Mouse (Mus musculus): ENCODE results near the gene Dok5. TPM values are rescaled to one million over a fixed set of nuclear protein-coding genes. Genes with fewer than 3 reads are reported as not detected.

Dok5 gene
- polyA plus RNA-seq, 2 experiments, result 10.8 to 11.9 TPM

- no peak overlapping the region for H3K27ac ChIP-seq (replicated peaks; ENCODE audit: low read depth, low read length)
- H3K27me3 ChIP-seq (ENCODE audit: control insufficient read depth, insufficient read depth, low read length), result no peaks in the 10 kb centered on the region
- H3K36me3 ChIP-seq (ENCODE audit: control insufficient read depth, insufficient read depth, low read length), result no peaks in the 10 kb centered on the region
- no peaks in the 10 kb centered on the region for H3K9me3 ChIP-seq (ENCODE audit: control insufficient read depth, low read length)
- H3K4me3 ChIP-seq (replicated peaks; ENCODE audit: low read length), result no peak overlapping the region
- no peak overlapping the region for H3K9ac ChIP-seq (ENCODE audit: low read depth, low read length, severe bottlenecking)
- no peak for ATAC-seq (ENCODE audit: low FRiP score, low read depth)
- WGBS, result 56% methylated on average over 7 of the region's 7 CpGs
- no peak overlapping the region for H3K4me2 ChIP-seq (replicated peaks; ENCODE audit: low read depth, low read length, severe bottlenecking)
- no peak for TF ChIP-seq POLR2A (IDR thresholded peaks at IDR 0.05; ENCODE audit: borderline replicate concordance, extremely low read depth, insufficient read depth, insufficient read length)
- DNase-seq (ENCODE audit: low spot score), result no peak
- H3K4me1 ChIP-seq (ENCODE audit: control insufficient read depth, insufficient read depth, low read length), result no peaks in the 10 kb centered on the region
These were observed 97.2 kb downstream of the Dok5 start for GRCm38 (mm10) chr2:170828757-170829156.

GRCm38 (mm10) chr2:170829191-170829611, 97.6 kb downstream of the Dok5 start:
- H3K27me3 ChIP-seq (ENCODE audit: control insufficient read depth, insufficient read depth, low read length), result no peaks in the 10 kb centered on the region
- H3K9ac ChIP-seq (ENCODE audit: low read depth, low read length, severe bottlenecking), result no peak overlapping the region
- no peak overlapping the region for H3K27ac ChIP-seq (replicated peaks; ENCODE audit: low read depth, low read length)
- no peak overlapping the region for H3K4me2 ChIP-seq (replicated peaks; ENCODE audit: low read depth, low read length, severe bottlenecking)
- no peaks in the 10 kb centered on the region for H3K36me3 ChIP-seq (ENCODE audit: control insufficient read depth, insufficient read depth, low read length)
- no peaks in the 10 kb centered on the region for H3K9me3 ChIP-seq (ENCODE audit: control insufficient read depth, low read length)
- WGBS, result 81% methylated on average over 6 of the region's 6 CpGs
- no peak for TF ChIP-seq POLR2A (IDR thresholded peaks at IDR 0.05; ENCODE audit: borderline replicate concordance, extremely low read depth, insufficient read depth, insufficient read length)
- ATAC-seq (ENCODE audit: low FRiP score, low read depth) (no peak), DNase-seq (ENCODE audit: low spot score) (no peak)
- H3K4me3 ChIP-seq (replicated peaks; ENCODE audit: low read length), result no peak overlapping the region
- H3K4me1 ChIP-seq (ENCODE audit: control insufficient read depth, insufficient read depth, low read length), result no peaks in the 10 kb centered on the region

- no peak for DNase-seq (ENCODE audit: low spot score)
- no peaks in the 10 kb centered on the region for H3K9me3 ChIP-seq (ENCODE audit: control insufficient read depth, low read length)
- no peak overlapping the region for H3K4me3 ChIP-seq (replicated peaks; ENCODE audit: low read length)
- H3K4me1 ChIP-seq (ENCODE audit: control insufficient read depth, insufficient read depth, low read length), result no peaks in the 10 kb centered on the region
- H3K36me3 ChIP-seq (ENCODE audit: control insufficient read depth, insufficient read depth, low read length), result no peaks in the 10 kb centered on the region
- 89% methylated on average over 14 of the region's 14 CpGs for WGBS
- no peak overlapping the region for H3K4me2 ChIP-seq (replicated peaks; ENCODE audit: low read depth, low read length, severe bottlenecking)
- H3K9ac ChIP-seq (ENCODE audit: low read depth, low read length, severe bottlenecking), result no peak overlapping the region
- no peaks in the 10 kb centered on the region for H3K27me3 ChIP-seq (ENCODE audit: control insufficient read depth, insufficient read depth, low read length)
- no peak for TF ChIP-seq POLR2A (IDR thresholded peaks at IDR 0.05; ENCODE audit: borderline replicate concordance, extremely low read depth, insufficient read depth, insufficient read length)
- H3K27ac ChIP-seq (replicated peaks; ENCODE audit: low read depth, low read length), result no peak overlapping the region
- no peak for ATAC-seq (ENCODE audit: low FRiP score, low read depth)
These were observed 98.4 kb downstream of the Dok5 start for GRCm38 (mm10) chr2:170829988-170830387.

- Histone ChIP-seq H3K4me1 (ENCODE audit: control insufficient read depth, insufficient read depth, low read length) (no peaks in the 10 kb centered on the region), H3K27me3 (ENCODE audit: control insufficient read depth, insufficient read depth, low read length) (no peaks in the 10 kb centered on the region), H3K4me2 (replicated peaks; ENCODE audit: low read depth, low read length, severe bottlenecking) (no peak overlapping the region), H3K27ac (replicated peaks; ENCODE audit: low read depth, low read length) (no peak overlapping the region), H3K9ac (ENCODE audit: low read depth, low read length, severe bottlenecking) (no peak overlapping the region), H3K36me3 (ENCODE audit: control insufficient read depth, insufficient read depth, low read length) (no peaks in the 10 kb centered on the region), H3K9me3 (ENCODE audit: control insufficient read depth, low read length) (no peaks in the 10 kb centered on the region), H3K4me3 (replicated peaks; ENCODE audit: low read length) (no peak overlapping the region)
- DNase-seq (ENCODE audit: low spot score) (no peak), ATAC-seq (ENCODE audit: low FRiP score, low read depth) (no peak)
- 67% methylated on average over 10 of the region's 10 CpGs for WGBS
- TF ChIP-seq POLR2A (IDR thresholded peaks at IDR 0.05; ENCODE audit: borderline replicate concordance, extremely low read depth, insufficient read depth, insufficient read length), result no peak
These were observed 105.3 kb downstream of the Dok5 start for GRCm38 (mm10) chr2:170836862-170837261.

GRCm38 (mm10) chr2:170837363-170837762, 105.8 kb downstream of the Dok5 start:
- DNase-seq (ENCODE audit: low spot score) (no peak), ATAC-seq (ENCODE audit: low FRiP score, low read depth) (no peak)
- Histone ChIP-seq H3K9ac (ENCODE audit: low read depth, low read length, severe bottlenecking) (no peak overlapping the region), H3K4me3 (replicated peaks; ENCODE audit: low read length) (no peak overlapping the region), H3K9me3 (ENCODE audit: control insufficient read depth, low read length) (no peaks in the 10 kb centered on the region), H3K27me3 (ENCODE audit: control insufficient read depth, insufficient read depth, low read length) (no peaks in the 10 kb centered on the region), H3K36me3 (ENCODE audit: control insufficient read depth, insufficient read depth, low read length) (no peaks in the 10 kb centered on the region), H3K4me2 (replicated peaks; ENCODE audit: low read depth, low read length, severe bottlenecking) (no peak overlapping the region), H3K27ac (replicated peaks; ENCODE audit: low read depth, low read length) (no peak overlapping the region), H3K4me1 (ENCODE audit: control insufficient read depth, insufficient read depth, low read length) (no peaks in the 10 kb centered on the region)
- TF ChIP-seq POLR2A (IDR thresholded peaks at IDR 0.05; ENCODE audit: borderline replicate concordance, extremely low read depth, insufficient read depth, insufficient read length), result no peak
- 72% methylated on average over 11 of the region's 11 CpGs for WGBS
